Mouse (Mus musculus): ENCODE data around the gene Lipt2. TPM values are rescaled to one million over a fixed set of nuclear protein-coding genes. Genes with fewer than 3 reads are reported as not detected.

Lipt2 gene
- polyA plus RNA-seq, 1 experiment from 2014 or later, result 20.2 TPM

DNA sequence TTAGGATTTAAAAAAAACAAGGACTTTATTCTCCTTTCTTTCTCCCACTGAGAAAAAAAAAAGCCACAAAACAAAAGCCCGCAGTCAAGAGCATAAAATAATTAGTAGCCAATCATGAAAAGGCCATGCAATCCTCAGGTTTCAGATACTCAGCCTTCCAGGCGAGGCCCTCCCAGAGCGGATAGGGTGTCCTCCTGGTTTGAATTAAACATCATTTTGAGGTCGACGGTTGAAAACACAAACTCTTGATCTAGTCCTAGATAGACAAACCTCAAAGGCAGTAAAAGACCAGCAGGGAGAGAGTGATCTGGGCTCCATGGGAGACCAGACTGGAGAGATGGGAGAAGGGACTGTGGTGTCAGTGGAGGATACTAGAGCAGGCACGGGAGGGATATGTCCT, 45.8 kb downstream of the Lipt2 start:
- no peak for ATAC-seq (ENCODE audit: low FRiP score)
- Histone ChIP-seq H3K4me1 (replicated peaks; ENCODE audit: control insufficient read depth, insufficient read depth, low read length) (no peaks in the 10 kb centered on the region), H3K9me3 (ENCODE audit: control insufficient read depth, low read length) (no peaks in the 10 kb centered on the region), H3K36me3 (replicated peaks; ENCODE audit: control insufficient read depth, insufficient read depth) (no peaks in the 10 kb centered on the region), H3K4me3 (replicated peaks; ENCODE audit: low read length) (no peak overlapping the region), H3K4me2 (replicated peaks) (no peak overlapping the region), H3K9ac (no peak overlapping the region), H3K27me3 (ENCODE audit: control insufficient read depth, insufficient read depth, low read length) (no peaks in the 10 kb centered on the region), H3K27ac (no peak overlapping the region)
- 90% methylated on average over 6 of the region's 6 CpGs for WGBS
- no peak for DNase-seq (ENCODE audit: low spot score)

- Histone ChIP-seq H3K27me3 (ENCODE audit: control insufficient read depth, insufficient read depth, low read length) (no peaks in the 10 kb centered on the region), H3K9ac (no peak overlapping the region), H3K36me3 (replicated peaks; ENCODE audit: control insufficient read depth, insufficient read depth) (no peaks in the 10 kb centered on the region), H3K4me1 (replicated peaks; ENCODE audit: control insufficient read depth, insufficient read depth, low read length) (no peaks in the 10 kb centered on the region), H3K4me2 (replicated peaks) (no peak overlapping the region), H3K27ac (no peak overlapping the region), H3K4me3 (replicated peaks; ENCODE audit: low read length) (no peak overlapping the region), H3K9me3 (ENCODE audit: control insufficient read depth, low read length) (no peaks in the 10 kb centered on the region)
- no peak for DNase-seq (ENCODE audit: low spot score)
- no peak for ATAC-seq (ENCODE audit: low FRiP score)
- WGBS, result 94% methylated on average over 2 of the region's 2 CpGs
These were observed 47.1 kb downstream of the Lipt2 start for GRCm38 (mm10) chr7:100206144-100206543.

GRCm38 (mm10) chr7:100207886-100208285, 48.8 kb downstream of the Lipt2 start:
- DNase-seq (ENCODE audit: low spot score) (no peak), ATAC-seq (ENCODE audit: low FRiP score) (no peak)
- no peak overlapping the region for H3K27ac ChIP-seq

More at GRCm38 (mm10) chr7:100207886-100208285, 48.8 kb downstream of the Lipt2 start:
- H3K36me3 ChIP-seq (replicated peaks; ENCODE audit: control insufficient read depth, insufficient read depth), result no peaks in the 10 kb centered on the region
- H3K4me3 ChIP-seq (replicated peaks; ENCODE audit: low read length), result no peak overlapping the region
- no peaks in the 10 kb centered on the region for H3K27me3 ChIP-seq (ENCODE audit: control insufficient read depth, insufficient read depth, low read length)
- H3K9me3 ChIP-seq (ENCODE audit: control insufficient read depth, low read length), result no peaks in the 10 kb centered on the region
- H3K4me2 ChIP-seq (replicated peaks), result no peak overlapping the region
- H3K4me1 ChIP-seq (replicated peaks; ENCODE audit: control insufficient read depth, insufficient read depth, low read length), result no peaks in the 10 kb centered on the region
- H3K9ac ChIP-seq, result no peak overlapping the region

Other genes starting within 250 kb of the Lipt2 start
- 5.3 and 5.8 TPM in 2 replicates for gene Rnf169, start 178.8 kb upstream of the Lipt2 start, polyA plus RNA-seq (2014; fragmentation: Nextera tagmentation; extraction: Ambion mirVana)
- gene Chrdl2, start 153.1 kb upstream of the Lipt2 start, polyA plus RNA-seq (2014; fragmentation: Nextera tagmentation; extraction: Ambion mirVana), result 0.31 and 0.67 TPM in 2 replicates
- gene Pold3, start 37.7 kb upstream of the Lipt2 start, polyA plus RNA-seq (2014; fragmentation: Nextera tagmentation; extraction: Ambion mirVana), result 43.1 and 45.8 TPM in 2 replicates
- 0.30 and 0.50 TPM in 2 replicates for gene Kcne3, start 17.2 kb downstream of the Lipt2 start, polyA plus RNA-seq (2014; fragmentation: Nextera tagmentation; extraction: Ambion mirVana)
- gene Pgm2l1, start 68.1 kb downstream of the Lipt2 start, polyA plus RNA-seq (2014; fragmentation: Nextera tagmentation; extraction: Ambion mirVana), result 29.0 and 29.1 TPM in 2 replicates
- 10.5 and 12.6 TPM in 2 replicates for gene P4ha3, start 126.2 kb downstream of the Lipt2 start, polyA plus RNA-seq (2014; fragmentation: Nextera tagmentation; extraction: Ambion mirVana)
- gene C2cd3, start 213.0 kb downstream of the Lipt2 start, polyA plus RNA-seq (2014; fragmentation: Nextera tagmentation; extraction: Ambion mirVana), result 20.5 and 21.3 TPM in 2 replicates
- gene Ppme1, start 213.0 kb downstream of the Lipt2 start, polyA plus RNA-seq (2014; fragmentation: Nextera tagmentation; extraction: Ambion mirVana), result 155 and 162 TPM in 2 replicates